Mouse (Mus musculus) heart, embryonic 15.5 days (tissue): ENCODE data around the gene Cdk5. TPM values are rescaled to one million over a fixed set of nuclear protein-coding genes. Genes with fewer than 3 reads are reported as not detected.

Experiments used
- ATAC-seq: fragments of 200-750 bp; cut with Nextera tagmentation; replicated peaks from 2 replicates; pipeline ENCODE4 v1.8.0; 2017; ENCODE audit warnings: low read depth, moderate TSS enrichment; ENCODE audit not compliant: insufficient number of reproducible peaks, insufficient read depth, low FRiP score
- H3K27ac ChIP-seq: fragments of 300-500 bp; sonication (generic); 2 replicates; pipeline ENCODE4 v1.5.1; 2015; ENCODE audit warnings: mild to moderate bottlenecking, inconsistent platforms
- H3K27me3 ChIP-seq: fragments of 300-500 bp; sonication (generic); 2 replicates; pipeline ENCODE4 v1.6.1; 2015; ENCODE audit warnings: inconsistent platforms
- H3K36me3 ChIP-seq: fragments of 300-500 bp; sonication (generic); 2 replicates; pipeline ENCODE4 v1.6.1; 2015; ENCODE audit warnings: mild to moderate bottlenecking, inconsistent platforms
- H3K4me1 ChIP-seq: fragments of 300-500 bp; sonication (generic); replicated peaks from 2 replicates; pipeline ENCODE4 v1.6.1; 2015; ENCODE audit warnings: inconsistent platforms
- H3K4me2 ChIP-seq: fragments of 300-500 bp; sonication (generic); 2 replicates; pipeline ENCODE4 v1.6.1; 2015; ENCODE audit warnings: inconsistent platforms, mild to moderate bottlenecking, moderate library complexity
- H3K4me3 ChIP-seq: fragments of 300-500 bp; sonication (generic); 2 replicates; pipeline ENCODE4 v1.5.1; 2015; ENCODE audit warnings: mild to moderate bottlenecking, inconsistent platforms
- H3K9ac ChIP-seq: fragments of 300-500 bp; sonication (generic); 2 replicates; pipeline ENCODE4 v1.6.1; 2015; ENCODE audit warnings: mild to moderate bottlenecking, inconsistent platforms
- H3K9me3 ChIP-seq: fragments of 300-500 bp; sonication (generic); replicated peaks from 2 replicates; pipeline ENCODE4 v1.6.1; 2016; ENCODE audit warnings: inconsistent platforms
- WGBS: fragments of 180-500 bp; shearing (Covaris S2); methylation state at CpG from one replicate; pipeline ENCODE4 v1.1.7; 2015; ENCODE audit warnings: mixed read lengths; 5-methylcytosine and 5-hydroxymethylcytosine counted together
- polyA plus RNA-seq: library from polyadenylated mRNA; unstranded; fragments of >200 nt; fragmentation: Nextera tagmentation; extraction: Ambion mirVana; gene quantifications from 2 replicates; pipeline ENCODE4 v1.2.1, GENCODE M21; 2015

The Cdk5 gene
- polyA plus RNA-seq, 1 experiment from 2014 or later, result 27.5 TPM

- Histone ChIP-seq H3K4me1 (peaks cover 51% of the 10 kb centered on the region), H3K9ac (0 out of 2 replicates have a peak overlapping the region, but pooled peaks have one; percentile 8)
- ATAC-seq, result no peak
Measured at GRCm38 (mm10) chr5:24427285-24427633, 3.9 kb upstream of the Cdk5 start.

GRCm38 (mm10) chr5:24426556-24427284, 3.4 kb upstream of the Cdk5 start:
- Histone ChIP-seq H3K9ac (peak overlapping the region; percentile 8; the same call in 1 of the 2 replicates), H3K4me2 (peak overlapping the region; percentile 87), H3K4me3 (peak overlapping the region; percentile 82), H3K27me3 (no peaks in the 10 kb centered on the region), H3K27ac (0 out of 2 replicates have a peak overlapping the region, but pooled peaks have one; percentile 36), H3K36me3 (peaks cover 23% of the 10 kb centered on the region), H3K4me1 (peaks cover 51% of the 10 kb centered on the region), H3K9me3 (no peaks in the 10 kb centered on the region)
- 20% methylated on average over 9 of the region's 9 CpGs for WGBS
- ATAC-seq, result no peak

More at GRCm38 (mm10) chr5:24427285-24427633, 3.9 kb upstream of the Cdk5 start:
- Histone ChIP-seq H3K27ac (0 out of 2 replicates have a peak overlapping the region, but pooled peaks have one; percentile 36), H3K9me3 (no peaks in the 10 kb centered on the region), H3K4me3 (peak overlapping the region; percentile 82; the same call in 1 of the 2 replicates), H3K27me3 (no peaks in the 10 kb centered on the region), H3K36me3 (peaks cover 29% of the 10 kb centered on the region), H3K4me2 (peak overlapping the region; percentile 87)
- 37% methylated on average over 12 of the region's 12 CpGs for WGBS

- 2% methylated on average over 10 of the region's 10 CpGs for WGBS
- ATAC-seq, result no peak
- peak overlapping the region; percentile 95; the same call in 1 of the 2 replicates for H3K27ac ChIP-seq
- peaks cover 51% of the 10 kb centered on the region for H3K4me1 ChIP-seq
- no peaks in the 10 kb centered on the region for H3K9me3 ChIP-seq
- H3K9ac ChIP-seq, result peak overlapping the region; percentile 71
- H3K4me2 ChIP-seq, result peak overlapping the region; percentile 87
- H3K27me3 ChIP-seq, result no peaks in the 10 kb centered on the region
- peaks cover 17% of the 10 kb centered on the region for H3K36me3 ChIP-seq
- peak overlapping the region; percentile 82 for H3K4me3 ChIP-seq
Measured at GRCm38 (mm10) chr5:24426037-24426432, 2.7 kb upstream of the Cdk5 start.

- H3K27ac ChIP-seq, result peak overlapping the region; percentile 95
- no peaks in the 10 kb centered on the region for H3K27me3 ChIP-seq
- no peaks in the 10 kb centered on the region for H3K9me3 ChIP-seq
- H3K36me3 ChIP-seq, result peaks cover 12% of the 10 kb centered on the region
- peak overlapping the region; percentile 71 for H3K9ac ChIP-seq
- peaks cover 51% of the 10 kb centered on the region for H3K4me1 ChIP-seq
- WGBS, result under 1% methylated on average over 29 of the region's 30 CpGs
- peak overlapping the region; percentile 82 for H3K4me3 ChIP-seq
- peak overlapping the region; percentile 87 for H3K4me2 ChIP-seq
- peak; percentile 4; the same call in 1 of the 2 replicates for ATAC-seq
Measured at GRCm38 (mm10) chr5:24425421-24426036, 2.2 kb upstream of the Cdk5 start.

DNA sequence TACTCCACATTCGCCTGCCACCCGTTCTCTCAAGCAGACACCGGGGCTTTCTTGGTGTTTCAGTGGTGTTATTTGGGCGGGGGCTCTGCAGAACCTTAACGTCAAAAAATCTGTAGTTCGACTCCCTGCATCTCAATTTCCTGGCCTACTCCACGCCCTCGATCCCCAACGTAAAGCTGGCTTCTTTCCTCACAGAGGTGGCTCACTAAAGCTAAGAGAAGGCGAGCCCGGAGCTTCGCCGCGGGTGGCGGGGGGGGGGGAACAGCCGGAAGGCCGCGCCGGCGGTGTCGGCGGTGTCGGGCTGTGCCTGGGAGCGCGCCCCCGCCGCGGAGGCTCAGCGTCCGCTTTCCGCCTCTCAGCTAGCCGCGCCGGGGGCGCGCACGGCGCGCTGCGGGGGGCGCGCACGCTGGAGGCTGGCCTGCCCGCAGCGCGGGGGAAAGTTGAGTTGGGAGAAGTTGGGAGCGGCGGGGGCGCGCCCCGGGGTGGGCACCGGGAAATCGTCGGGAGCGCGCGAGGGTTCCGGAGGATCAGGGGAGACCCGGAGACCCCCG, 1.6 kb upstream of the Cdk5 start:
- peaks cover 7% of the 10 kb centered on the region for H3K36me3 ChIP-seq
- H3K9ac ChIP-seq, result peak overlapping the region; percentile 71
- H3K4me1 ChIP-seq, result peaks cover 51% of the 10 kb centered on the region
- peak overlapping the region; percentile 87 for H3K4me2 ChIP-seq
- H3K9me3 ChIP-seq, result no peaks in the 10 kb centered on the region
- ATAC-seq, result peak; percentile 50
- H3K27me3 ChIP-seq, result no peaks in the 10 kb centered on the region
- H3K27ac ChIP-seq, result peak overlapping the region; percentile 95
- 2% methylated on average over 56 of the region's 60 CpGs for WGBS
- peak overlapping the region; percentile 82 for H3K4me3 ChIP-seq

- WGBS, result 12% methylated on average over 21 of the region's 21 CpGs
- Histone ChIP-seq H3K4me2 (peak overlapping the region; percentile 87), H3K27ac (peak overlapping the region; percentile 95), H3K4me1 (peaks cover 51% of the 10 kb centered on the region), H3K9ac (peak overlapping the region; percentile 71), H3K9me3 (no peaks in the 10 kb centered on the region), H3K27me3 (no peaks in the 10 kb centered on the region), H3K4me3 (peak overlapping the region; percentile 82), H3K36me3 (peaks cover 9% of the 10 kb centered on the region; the same call in 1 of the 2 replicates)
- no peak; the same call in 1 of the 2 replicates for ATAC-seq
Measured at GRCm38 (mm10) chr5:24424004-24424781, 863 bp upstream of the Cdk5 start.

DNA sequence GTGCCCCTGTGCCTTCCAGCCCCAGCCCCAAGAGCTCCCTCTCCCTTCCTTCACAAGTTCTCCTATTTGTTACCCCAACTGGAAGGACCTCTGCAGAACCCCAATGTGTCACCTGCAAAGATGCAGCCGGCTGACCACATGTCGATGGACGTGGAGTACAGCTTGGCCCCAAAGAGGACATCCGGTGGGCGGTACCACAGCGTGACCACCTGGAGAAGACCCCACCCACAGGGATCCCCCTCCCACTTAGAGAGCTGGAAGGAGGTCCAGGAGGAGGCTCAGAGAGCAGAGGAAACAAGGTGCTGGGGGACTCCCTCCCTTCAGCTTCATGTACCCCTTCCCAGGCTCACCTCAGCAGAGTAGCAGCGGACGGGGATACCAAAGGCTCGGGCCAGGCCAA, 2.9 kb downstream of the Cdk5 start:
- no peaks in the 10 kb centered on the region for H3K9me3 ChIP-seq
- H3K27me3 ChIP-seq, result peaks cover under 1% of the 10 kb centered on the region; the same call in 1 of the 2 replicates
- H3K4me1 ChIP-seq, result peaks cover 26% of the 10 kb centered on the region
- peaks cover 12% of the 10 kb centered on the region; the same call in 1 of the 2 replicates for H3K36me3 ChIP-seq
- no peak overlapping the region for H3K9ac ChIP-seq
- H3K27ac ChIP-seq, result no peak overlapping the region
- no peak overlapping the region for H3K4me3 ChIP-seq
- H3K4me2 ChIP-seq, result no peak overlapping the region
- no peak for ATAC-seq
- WGBS, result 85% methylated on average over 9 of the region's 9 CpGs

- Histone ChIP-seq H3K27me3 (peaks cover 22% of the 10 kb centered on the region), H3K4me1 (peaks cover 21% of the 10 kb centered on the region), H3K4me3 (no peak overlapping the region), H3K9me3 (no peaks in the 10 kb centered on the region), H3K9ac (no peak overlapping the region), H3K36me3 (peaks cover 12% of the 10 kb centered on the region; the same call in 1 of the 2 replicates), H3K4me2 (no peak overlapping the region), H3K27ac (no peak overlapping the region)
- WGBS, result 81% methylated on average over 10 of the region's 10 CpGs
- ATAC-seq, result no peak
Measured at GRCm38 (mm10) chr5:24417587-24417986, 5.7 kb downstream of the Cdk5 start.

GRCm38 (mm10) chr5:24416222-24416736, 7.1 kb downstream of the Cdk5 start:
- H3K27me3 ChIP-seq, result peaks cover 23% of the 10 kb centered on the region
- peaks cover 17% of the 10 kb centered on the region; the same call in 1 of the 2 replicates for H3K4me1 ChIP-seq
- H3K9ac ChIP-seq, result no peak overlapping the region
- no peak overlapping the region for H3K27ac ChIP-seq
- WGBS, result 3% methylated on average over 21 of the region's 21 CpGs
- peaks cover 12% of the 10 kb centered on the region; the same call in 1 of the 2 replicates for H3K36me3 ChIP-seq
- no peak overlapping the region for H3K4me3 ChIP-seq
- peak; percentile 43 for ATAC-seq
- peak overlapping the region; percentile 18; the same call in 1 of the 2 replicates for H3K4me2 ChIP-seq
- no peaks in the 10 kb centered on the region for H3K9me3 ChIP-seq

DNA sequence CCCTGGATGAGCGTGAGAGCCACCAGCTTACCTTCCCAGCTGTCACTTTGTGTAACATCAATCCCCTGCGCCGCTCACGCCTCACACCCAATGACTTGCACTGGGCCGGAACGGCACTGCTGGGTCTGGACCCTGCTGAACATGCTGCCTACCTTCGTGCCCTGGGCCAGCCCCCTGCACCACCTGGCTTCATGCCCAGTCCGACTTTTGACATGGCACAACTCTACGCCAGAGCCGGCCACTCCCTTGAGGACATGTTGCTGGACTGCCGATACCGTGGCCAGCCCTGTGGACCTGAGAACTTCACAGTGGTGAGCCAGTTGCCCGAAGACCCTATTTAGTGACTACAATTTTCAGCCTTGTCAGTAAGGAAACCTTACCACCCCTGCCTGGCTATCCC, 9.4 kb downstream of the Cdk5 start:
- Histone ChIP-seq H3K4me2 (no peak overlapping the region), H3K9ac (no peak overlapping the region)
- WGBS, result 75% methylated on average over 13 of the region's 13 CpGs

More for the DNA sequence above, 9.4 kb downstream of the Cdk5 start:
- peaks cover 17% of the 10 kb centered on the region; the same call in 1 of the 2 replicates for H3K4me1 ChIP-seq
- H3K9me3 ChIP-seq, result no peaks in the 10 kb centered on the region
- peaks cover 23% of the 10 kb centered on the region for H3K27me3 ChIP-seq
- peaks cover 3% of the 10 kb centered on the region; the same call in 1 of the 2 replicates for H3K36me3 ChIP-seq
- no peak overlapping the region for H3K4me3 ChIP-seq
- H3K27ac ChIP-seq, result no peak overlapping the region
- ATAC-seq, result no peak
